Mouse (Mus musculus) lung, embryonic 14.5 days (tissue): ENCODE data around the gene Itgb5. TPM values are rescaled to one million over a fixed set of nuclear protein-coding genes. Genes with fewer than 3 reads are reported as not detected.
A peak's percentile ranks its signal among the peaks of the same experiment; 100 is the strongest.

ENCODE experiments used
- ATAC-seq: fragments of 200-750 bp; cut with Nextera tagmentation; 2 replicates; pipeline ENCODE4 v1.8.0; 2017; ENCODE audit warnings: mild to moderate bottlenecking, moderate TSS enrichment, moderate library complexity; ENCODE audit not compliant: insufficient read depth
- DNase-seq: peaks from one replicate; pipeline ENCODE4 v3.0.0-alpha.2; 2015
- H3K27ac ChIP-seq: fragments of 300-500 bp; sonication (generic); 2 replicates; pipeline ENCODE4 v1.5.1; 2014; ENCODE audit warnings: low read depth, mild to moderate bottlenecking, moderate library complexity
- H3K27me3 ChIP-seq: fragments of 300-500 bp; sonication (generic); 2 replicates; pipeline ENCODE4 v1.6.1; 2014; ENCODE audit warnings: low read length, control low read depth; ENCODE audit not compliant: insufficient read depth
- H3K36me3 ChIP-seq: fragments of 300-500 bp; sonication (generic); 2 replicates; pipeline ENCODE4 v1.6.1; 2014; ENCODE audit warnings: control low read depth; ENCODE audit not compliant: insufficient read depth
- H3K4me1 ChIP-seq: fragments of 300-500 bp; sonication (generic); 2 replicates; pipeline ENCODE4 v1.6.1; 2014; ENCODE audit warnings: antibody characterized with exemption, control low read depth; ENCODE audit not compliant: insufficient read depth
- H3K4me2 ChIP-seq: fragments of 300-500 bp; sonication (generic); 2 replicates; pipeline ENCODE4 v1.6.1; 2014; ENCODE audit warnings: mild to moderate bottlenecking
- H3K4me3 ChIP-seq: fragments of 300-500 bp; sonication (generic); 2 replicates; pipeline ENCODE4 v1.5.1; 2014; ENCODE audit warnings: low read depth, low read length
- H3K9ac ChIP-seq: fragments of 300-500 bp; sonication (generic); 2 replicates; pipeline ENCODE4 v1.6.1; 2014
- H3K9me3 ChIP-seq: fragments of 300-500 bp; sonication (generic); 2 replicates; pipeline ENCODE4 v1.6.1; 2016; ENCODE audit warnings: low read depth, low read length, control low read depth
- CTCF ChIP-seq: IDR thresholded peaks from 2 replicates; pipeline ENCODE4 v1.5.1; 2016; ENCODE audit warnings: antibody characterized with exemption, low read depth
- WGBS: fragments of 180-500 bp; shearing (Covaris S2); extraction: QIAGEN DNeasy Blood & Tissue Kit; methylation state at CpG from one replicate; pipeline ENCODE4 v1.1.7; 2014; 5-methylcytosine and 5-hydroxymethylcytosine counted together
- polyA plus RNA-seq: library from polyadenylated mRNA; unstranded; fragments of >200 nt; fragmentation: Nextera tagmentation; extraction: Ambion mirVana; gene quantifications from 2 replicates; pipeline ENCODE4 v1.2.1, GENCODE M21; 2014

Itgb5 gene
- polyA plus RNA-seq, 1 experiment from 2014 or later = 64.5 TPM

DNA sequence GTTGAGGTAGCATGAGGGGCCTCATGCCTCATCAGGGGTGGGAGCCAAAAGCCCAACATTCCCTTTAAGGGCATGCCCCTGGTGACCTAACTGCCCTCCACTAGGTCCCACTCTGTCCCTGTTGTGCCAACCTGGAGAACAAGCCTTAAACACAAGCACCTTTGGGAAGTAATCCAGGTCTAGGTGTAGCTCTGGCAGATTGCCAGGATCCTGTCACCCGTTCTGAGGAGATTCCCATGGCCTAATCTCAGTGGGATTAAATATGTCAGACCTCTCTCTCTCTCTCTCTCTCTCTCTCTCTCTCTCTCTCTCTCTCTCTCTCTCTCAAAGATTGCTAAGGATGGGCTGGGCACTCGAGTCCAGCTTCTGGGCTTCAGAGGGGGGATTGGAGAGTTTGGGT is 102.2 kb downstream of the Itgb5 start:
- no peak overlapping the region for H3K4me2 ChIP-seq
- H3K4me1 ChIP-seq = peaks cover 30% of the 10 kb centered on the region
- H3K9me3 ChIP-seq = no peaks in the 10 kb centered on the region
- DNase-seq = no peak
- no peak overlapping the region for H3K4me3 ChIP-seq
- H3K9ac ChIP-seq = no peak overlapping the region
- no peak for ATAC-seq
- TF ChIP-seq CTCF = no peak
- H3K36me3 ChIP-seq = no peaks in the 10 kb centered on the region
- no peaks in the 10 kb centered on the region for H3K27me3 ChIP-seq
- H3K27ac ChIP-seq = 0 out of 2 replicates have a peak overlapping the region, but pooled peaks have one; percentile 37
- WGBS = 33% methylated on average over 2 of the region's 2 CpGs

DNA sequence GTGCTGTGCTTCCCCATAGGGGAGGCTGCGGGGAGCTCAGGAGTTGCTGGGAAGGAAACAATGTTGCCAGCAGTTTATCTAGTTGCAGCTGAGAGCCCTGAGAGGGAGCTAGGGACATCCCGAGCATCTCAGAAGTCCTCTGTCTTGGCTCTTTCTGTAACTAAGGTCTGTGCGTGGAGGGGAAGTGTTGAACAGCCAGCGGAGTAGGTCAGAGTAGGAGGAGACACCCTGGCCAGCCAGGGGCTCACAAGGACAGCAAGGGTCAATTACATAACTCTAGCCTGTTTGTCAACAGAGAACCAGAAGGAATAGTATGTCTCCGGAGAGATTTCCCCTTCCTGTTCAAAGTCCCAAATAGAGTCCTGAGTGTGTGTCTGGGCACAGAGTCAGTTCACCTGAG is 102.7 kb downstream of the Itgb5 start:
- 57% methylated on average over 5 of the region's 5 CpGs for WGBS
- H3K27ac ChIP-seq = peak overlapping the region; percentile 37; the same call in 1 of the 2 replicates
- ATAC-seq (no peak), DNase-seq (no peak)
- H3K36me3 ChIP-seq = no peaks in the 10 kb centered on the region
- H3K27me3 ChIP-seq = no peaks in the 10 kb centered on the region
- H3K9me3 ChIP-seq = no peaks in the 10 kb centered on the region
- H3K9ac ChIP-seq = no peak overlapping the region
- H3K4me3 ChIP-seq = no peak overlapping the region
- no peak for TF ChIP-seq CTCF
- no peak overlapping the region for H3K4me2 ChIP-seq
- peaks cover 30% of the 10 kb centered on the region for H3K4me1 ChIP-seq

DNA sequence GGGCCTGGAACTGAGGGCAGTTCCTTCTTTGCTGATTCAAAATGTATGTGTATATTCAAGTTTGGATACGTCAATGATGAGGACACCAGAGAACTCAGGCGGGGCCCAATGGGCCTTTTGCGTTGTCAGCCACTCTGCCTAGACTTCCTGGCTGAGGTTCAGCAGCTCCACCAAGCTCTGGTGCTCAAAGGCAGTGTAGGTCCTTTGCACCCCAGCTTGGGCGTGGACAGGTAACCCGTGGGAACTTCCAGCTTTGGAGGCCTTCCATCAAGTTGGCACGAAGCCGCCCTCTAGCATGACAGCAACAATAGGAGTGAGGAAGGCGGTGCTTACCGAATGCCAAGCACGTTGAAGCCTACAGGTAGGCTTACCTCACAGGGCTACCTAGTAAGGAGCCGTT is 103.9 kb downstream of the Itgb5 start:
- 84% methylated on average over 11 of the region's 11 CpGs for WGBS
- H3K9ac ChIP-seq = no peak overlapping the region
- H3K4me2 ChIP-seq = no peak overlapping the region
- peaks cover 41% of the 10 kb centered on the region for H3K4me1 ChIP-seq
- DNase-seq (no peak), ATAC-seq (no peak)
- no peaks in the 10 kb centered on the region for H3K27me3 ChIP-seq
- H3K36me3 ChIP-seq = no peaks in the 10 kb centered on the region
- no peaks in the 10 kb centered on the region for H3K9me3 ChIP-seq
- TF ChIP-seq CTCF = no peak
- peak overlapping the region; percentile 88; the same call in 1 of the 2 replicates for H3K27ac ChIP-seq
- H3K4me3 ChIP-seq = no peak overlapping the region

DNA sequence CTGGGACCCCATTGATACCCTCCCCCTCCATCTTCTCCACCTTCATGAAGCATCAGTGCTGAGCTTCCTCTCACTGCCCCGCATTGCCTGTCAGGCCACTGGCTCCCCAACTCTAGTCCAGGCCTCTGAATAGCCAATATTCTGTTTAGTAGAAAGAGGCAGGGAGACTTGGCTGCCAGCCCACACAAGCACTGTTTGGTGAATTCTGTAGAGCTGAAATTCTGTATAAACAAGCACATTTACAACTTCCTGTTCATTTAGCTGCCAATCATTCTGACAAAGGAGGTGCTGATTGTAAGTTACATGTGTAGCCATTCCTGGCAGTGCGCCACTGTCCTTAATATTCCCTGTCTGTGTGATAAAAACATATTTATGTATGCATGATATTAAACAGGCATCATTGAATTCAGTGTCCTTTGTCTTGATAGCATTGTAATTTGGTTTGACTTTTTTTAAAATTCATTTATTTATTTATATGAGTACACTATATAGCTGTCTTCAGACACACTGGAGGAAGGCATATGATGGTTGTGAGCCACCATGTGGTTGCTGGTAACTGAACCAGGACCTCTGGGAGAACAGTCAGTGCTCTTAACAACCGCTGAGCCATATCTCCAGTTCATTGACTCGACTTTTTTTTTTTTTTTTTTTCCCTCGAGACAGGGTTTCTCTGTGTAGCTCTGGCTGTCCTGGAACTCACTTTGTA is 105.4 kb downstream of the Itgb5 start:
- Histone ChIP-seq H3K36me3 (no peaks in the 10 kb centered on the region), H3K9me3 (no peaks in the 10 kb centered on the region), H3K9ac (peak overlapping the region; percentile 17; the same call in 1 of the 2 replicates), H3K4me2 (no peak overlapping the region), H3K27ac (peak overlapping the region; percentile 88), H3K4me1 (peaks cover 44% of the 10 kb centered on the region), H3K4me3 (no peak overlapping the region), H3K27me3 (no peaks in the 10 kb centered on the region)
- no peak for TF ChIP-seq CTCF
- ATAC-seq = peak; percentile 73
- WGBS = 26% methylated on average over 5 of the region's 5 CpGs
- peak; percentile 96 for DNase-seq

DNA sequence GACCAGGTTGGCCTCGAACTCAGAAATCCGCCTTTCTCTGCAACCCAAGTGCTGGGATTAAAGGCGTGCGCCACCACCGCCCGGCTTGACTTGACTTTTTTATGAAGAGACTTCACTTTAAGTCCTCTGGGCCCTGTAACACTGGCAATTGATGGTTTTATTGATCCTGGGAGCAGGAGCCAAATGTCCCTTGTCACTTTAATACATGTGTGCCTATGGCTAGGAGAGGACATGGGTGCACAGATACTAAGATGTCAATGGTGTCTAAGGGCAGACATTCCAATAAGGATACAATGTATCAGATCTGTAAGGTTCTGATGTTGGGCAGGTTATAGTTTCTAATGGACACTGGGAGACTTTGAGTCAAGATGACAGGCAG is 105.9 kb downstream of the Itgb5 start:
- WGBS = 89% methylated on average over 6 of the region's 6 CpGs
- H3K4me2 ChIP-seq = no peak overlapping the region
- H3K36me3 ChIP-seq = no peaks in the 10 kb centered on the region
- no peak overlapping the region for H3K9ac ChIP-seq
- no peaks in the 10 kb centered on the region for H3K9me3 ChIP-seq
- ATAC-seq (no peak), DNase-seq (no peak)
- H3K27me3 ChIP-seq = no peaks in the 10 kb centered on the region
- H3K4me1 ChIP-seq = peaks cover 46% of the 10 kb centered on the region
- no peak overlapping the region for H3K4me3 ChIP-seq
- no peak overlapping the region for H3K27ac ChIP-seq
- TF ChIP-seq CTCF = no peak

DNA sequence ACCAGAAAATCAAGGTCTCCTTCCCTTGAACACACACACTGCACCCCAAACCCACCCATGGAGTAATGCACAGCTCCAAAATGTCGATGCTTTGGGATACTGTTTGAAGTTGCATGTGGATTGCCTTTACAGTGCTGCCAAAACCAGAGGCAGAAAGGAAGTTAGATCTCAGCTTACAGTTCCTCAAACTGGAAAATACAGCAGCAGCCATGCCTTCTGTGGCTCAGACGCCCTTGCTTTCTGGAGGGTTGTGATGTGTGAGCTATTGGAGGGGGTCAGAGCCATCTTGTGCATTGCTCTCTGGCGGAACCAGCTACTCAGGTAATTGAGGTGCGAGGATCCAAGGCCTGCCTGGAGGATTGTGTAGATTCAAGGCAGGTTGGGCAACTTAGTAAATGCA is 107.4 kb downstream of the Itgb5 start:
- H3K36me3 ChIP-seq = no peaks in the 10 kb centered on the region
- peaks cover 56% of the 10 kb centered on the region for H3K4me1 ChIP-seq
- TF ChIP-seq CTCF = no peak
- H3K4me3 ChIP-seq = no peak overlapping the region
- H3K27ac ChIP-seq = no peak overlapping the region
- DNase-seq = peak; percentile 46
- no peaks in the 10 kb centered on the region for H3K9me3 ChIP-seq
- H3K27me3 ChIP-seq = no peaks in the 10 kb centered on the region
- H3K9ac ChIP-seq = no peak overlapping the region
- WGBS = 67% methylated on average over 4 of the region's 4 CpGs
- no peak for ATAC-seq
- no peak overlapping the region for H3K4me2 ChIP-seq

DNA sequence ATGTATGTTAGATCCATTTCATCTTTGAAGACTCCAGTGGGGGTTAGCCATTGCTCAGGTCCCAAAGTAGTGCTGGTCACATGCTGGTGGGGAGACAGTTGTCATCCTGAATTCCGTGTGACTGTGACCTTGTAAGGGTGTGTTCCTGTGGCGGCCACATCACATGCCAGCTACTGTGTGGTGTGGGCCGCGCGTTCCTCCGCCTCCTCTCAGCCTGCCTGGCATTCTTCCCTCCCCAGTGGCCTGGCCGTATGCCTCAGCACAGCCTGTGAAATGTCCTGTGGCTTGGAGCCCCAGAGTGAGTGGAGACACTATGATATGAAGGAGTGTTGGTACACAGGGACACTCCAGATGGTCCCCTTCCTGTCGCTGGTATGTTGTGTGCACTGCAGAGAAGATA is 108.1 kb downstream of the Itgb5 start:
- Histone ChIP-seq H3K9ac (no peak overlapping the region), H3K27me3 (no peaks in the 10 kb centered on the region), H3K4me2 (no peak overlapping the region), H3K36me3 (no peaks in the 10 kb centered on the region), H3K9me3 (no peaks in the 10 kb centered on the region), H3K4me1 (peaks cover 63% of the 10 kb centered on the region), H3K27ac (0 out of 2 replicates have a peak overlapping the region, but pooled peaks have one; percentile 31), H3K4me3 (no peak overlapping the region)
- ATAC-seq (peak; percentile 29; the same call in 1 of the 2 replicates), DNase-seq (peak; percentile 75)
- TF ChIP-seq CTCF = no peak
- WGBS = 50% methylated on average over 8 of the region's 8 CpGs
